ENCODE assay signal across 22 mouse cellular contexts in genomic region chr6:8227035-8227434, GRCm38 (mm10). TPM values are rescaled to one million over a fixed set of nuclear protein-coding genes. Genes with fewer than 3 reads are reported as not detected.
"Had no signal": no experiment of that assay in that cellular context is flagged by ENCODE, and none has a peak within 500 bp of the region (broad histone marks: within the 10 kb centered on the region; RNA-seq: fewer than 3 reads in every experiment).

No protein-coding gene starts in this region.

- H3K27ac ChIP-seq: kidney, embryonic 15.5 days; limb, embryonic 10.5 days; limb, embryonic 13.5 days; liver, embryonic 12.5 days; liver, embryonic 15.5 days; lung, embryonic 15.5 days; midbrain, embryonic 10.5 days had no signal

- H3K4me2 ChIP-seq: kidney, embryonic 15.5 days; limb, embryonic 13.5 days; liver, embryonic 12.5 days; liver, embryonic 15.5 days; lung, embryonic 15.5 days had no signal

- H3K4me3 ChIP-seq: kidney, embryonic 15.5 days; limb, embryonic 10.5 days; limb, embryonic 13.5 days; liver, embryonic 12.5 days; liver, embryonic 15.5 days; lung, embryonic 15.5 days; megakaryocyte, embryonic 14.5 days; midbrain, embryonic 10.5 days had no signal

- DNase-seq: kidney, adult 11 months; kidney, adult 8-10 months; kidney, postnatal 10 days; kidney, postnatal 36 days; liver; lung, adult 18-20 months; lung, postnatal 10 days; lung, postnatal 36 days; midbrain, embryonic 14.5 days; thymus, adult 2 months; thymus, postnatal 14 days; thymus, postnatal 4 days had no signal

- H3K9me3 ChIP-seq: kidney, embryonic 15.5 days; limb, embryonic 10.5 days; limb, embryonic 13.5 days; liver, embryonic 12.5 days; liver, embryonic 15.5 days; lung, embryonic 15.5 days; megakaryocyte, embryonic 14.5 days; midbrain, embryonic 10.5 days had no signal

- ATAC-seq: liver, embryonic 12.5 days had no signal

- H3K9ac ChIP-seq: kidney, embryonic 15.5 days; limb, embryonic 13.5 days; liver, embryonic 12.5 days; liver, embryonic 15.5 days; lung, embryonic 15.5 days had no signal

- H3K27me3 ChIP-seq: kidney, embryonic 15.5 days; limb, embryonic 13.5 days; liver, embryonic 12.5 days; liver, embryonic 15.5 days; lung, embryonic 15.5 days; megakaryocyte, embryonic 14.5 days had no signal

- H3K4me1 ChIP-seq: kidney, embryonic 15.5 days; limb, embryonic 10.5 days; limb, embryonic 13.5 days; liver, embryonic 12.5 days; liver, embryonic 15.5 days; lung, embryonic 15.5 days; megakaryocyte, embryonic 14.5 days; midbrain, embryonic 10.5 days had no signal

RNA-seq across cellular contexts. Expression of gene Gm45062, which starts 32.2 kb away (rescaled TPM):
- polyA plus RNA-seq: small intestine, adult 2 months; spleen, adult 2 months had no signal

RNA-seq across cellular contexts. Expression of gene Col28a1, which starts 34.6 kb away (rescaled TPM):
- polyA plus RNA-seq: midbrain, embryonic 10.5 days had no signal
